Comparison of ENCODE assay signal across 8 mouse cellular contexts in the genomic region with DNA sequence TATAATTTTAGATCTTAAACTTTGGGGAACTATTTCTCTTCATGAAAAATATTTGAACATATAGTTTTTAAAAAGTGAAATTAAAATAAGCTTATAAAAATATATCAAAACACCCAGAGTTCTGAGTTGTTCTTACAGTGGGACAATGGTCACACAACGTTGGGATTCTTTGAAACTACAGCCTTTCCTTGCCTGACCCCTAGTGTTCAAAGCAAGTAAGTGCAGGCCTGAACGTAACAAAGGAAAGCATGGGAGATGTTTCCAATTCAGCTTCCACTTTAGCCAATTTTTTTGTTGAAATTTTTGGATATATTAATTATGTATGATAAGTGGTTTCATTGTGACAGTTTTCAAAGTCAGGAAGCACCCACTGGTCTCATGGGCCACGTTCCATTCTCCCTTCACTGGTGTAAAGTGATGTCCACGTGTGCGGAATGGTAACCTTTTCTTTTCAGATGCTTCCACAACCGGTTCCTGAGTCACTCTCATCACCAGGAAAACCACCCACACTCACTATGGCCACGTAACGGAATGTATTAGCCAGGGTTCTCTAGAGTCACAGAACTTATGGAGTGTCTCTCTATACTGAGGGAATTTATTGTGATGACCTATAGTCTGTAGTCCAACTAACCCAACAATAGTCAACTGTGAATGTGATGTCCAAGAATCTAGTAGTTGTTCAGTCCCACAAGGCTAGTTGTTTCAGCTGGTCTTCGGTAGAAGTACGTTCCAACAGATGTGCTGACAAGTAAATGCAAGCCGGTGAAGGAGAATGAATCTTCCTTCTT.
DNase-seq lines count a peak whose midpoint lies in the region; ATAC-seq and TF ChIP-seq lines count a peak whose summit lies in the region.

No protein-coding gene starts in this region.

- H3K4me2 ChIP-seq in kidney, embryonic 14.5 days (replicated peaks; ENCODE audit: low read depth, low read length) = no peak overlapping the region
- no peak overlapping the region for H3K4me2 ChIP-seq in kidney, embryonic 16.5 days (replicated peaks; ENCODE audit: low read depth, low read length)
- no peak overlapping the region for H3K4me2 ChIP-seq in midbrain, embryonic 11.5 days

- peak; percentile 77 for DNase-seq in brain, embryonic 14.5 days (ENCODE audit: low read depth)
- peak; percentile 83 for DNase-seq in midbrain, embryonic 11.5 days (ENCODE audit: low spot score, missing footprints)
- DNase-seq in spleen, adult 18-20 months = no peak
- no peak for DNase-seq in lung, adult 2 months

- TF ChIP-seq POLR2A in brain, embryonic 14.5 days (IDR thresholded peaks at IDR 0.05; ENCODE audit: borderline replicate concordance, extremely low read depth, insufficient read depth, insufficient read length, poor library complexity, severe bottlenecking) = no peak
- no peak for TF ChIP-seq POLR2A in lung, adult 2 months (IDR thresholded peaks at IDR 0.05; ENCODE audit: borderline replicate concordance, extremely low read depth, low read depth, low read length)

- H3K4me3 ChIP-seq in kidney, embryonic 14.5 days (ENCODE audit: low read length) = no peak overlapping the region
- no peak overlapping the region for H3K4me3 ChIP-seq in kidney, embryonic 16.5 days (ENCODE audit: low read length)
- H3K4me3 ChIP-seq in midbrain, embryonic 11.5 days (ENCODE audit: low read depth, low read length) = no peak overlapping the region
- H3K4me3 ChIP-seq in lung, adult 2 months (replicated peaks; ENCODE audit: extremely low read depth, low read depth, low read length) = no peak overlapping the region

- 0 out of 2 replicates have a peak, but pooled peaks have one; percentile 39 for ATAC-seq in kidney, embryonic 14.5 days (ENCODE audit: low FRiP score, low TSS enrichment)
- ATAC-seq in kidney, embryonic 16.5 days (ENCODE audit: low FRiP score, low TSS enrichment) = no peak
- peak; percentile 57 for ATAC-seq in CD4-positive, CD25-positive, alpha-beta regulatory T cell, adult 4 months
- ATAC-seq in hematopoietic stem cell, adult 5-6 weeks (replicated peaks in 1 of 2; ENCODE audit: insufficient read depth in 1 of 2, low FRiP score in 2 of 2, low TSS enrichment in 1 of 2, low read depth in 1 of 2, poor library complexity in 2 of 2, severe bottlenecking in 2 of 2) = peak; percentile 73 to 81; a peak in 3 of 4 replicates
- peak; percentile 75 for ATAC-seq in midbrain, embryonic 11.5 days (ENCODE audit: low FRiP score)

- no peaks in the 10 kb centered on the region for H3K9me3 ChIP-seq in kidney, embryonic 14.5 days (ENCODE audit: control insufficient read depth, low read length)
- no peaks in the 10 kb centered on the region for H3K9me3 ChIP-seq in kidney, embryonic 16.5 days (ENCODE audit: low read length)
- H3K9me3 ChIP-seq in midbrain, embryonic 11.5 days (ENCODE audit: control insufficient read depth, low read length) = no peaks in the 10 kb centered on the region

- WGBS in kidney, embryonic 14.5 days = 71% methylated on average over 11 of the region's 11 CpGs
- 69% methylated on average over 11 of the region's 11 CpGs for WGBS in kidney, embryonic 16.5 days
- WGBS in midbrain, embryonic 11.5 days = 67% methylated on average over 11 of the region's 11 CpGs
- 63% methylated on average over 11 of the region's 11 CpGs for WGBS in lung, adult 2 months

- TF ChIP-seq CTCF in brain, embryonic 14.5 days (IDR thresholded peaks at IDR 0.05; ENCODE audit: borderline replicate concordance, extremely low read depth, insufficient read depth, insufficient read length) = peak; percentile 86; the same call in 1 of the 2 replicates
- no peak for TF ChIP-seq CTCF in lung, adult 2 months (IDR thresholded peaks at IDR 0.05; ENCODE audit: insufficient read depth, low read length)

- no peak overlapping the region for H3K27ac ChIP-seq in kidney, embryonic 14.5 days (ENCODE audit: low read depth, low read length)
- no peak overlapping the region for H3K27ac ChIP-seq in kidney, embryonic 16.5 days (ENCODE audit: low read length)
- H3K27ac ChIP-seq in midbrain, embryonic 11.5 days (ENCODE audit: low read depth, low read length) = no peak overlapping the region

- H3K4me1 ChIP-seq in kidney, embryonic 14.5 days (ENCODE audit: control insufficient read depth, insufficient read depth, low read length) = no peaks in the 10 kb centered on the region
- no peaks in the 10 kb centered on the region for H3K4me1 ChIP-seq in kidney, embryonic 16.5 days (ENCODE audit: insufficient read depth, low read length)
- no peaks in the 10 kb centered on the region for H3K4me1 ChIP-seq in midbrain, embryonic 11.5 days (ENCODE audit: control insufficient read depth, insufficient read depth, low read length)
- no peaks in the 10 kb centered on the region for H3K4me1 ChIP-seq in lung, adult 2 months (ENCODE audit: control insufficient read depth, insufficient read depth, low read length)

- no peak overlapping the region for H3K9ac ChIP-seq in kidney, embryonic 14.5 days (ENCODE audit: low read depth, low read length)
- H3K9ac ChIP-seq in kidney, embryonic 16.5 days (replicated peaks; ENCODE audit: low read length) = no peak overlapping the region
- H3K9ac ChIP-seq in midbrain, embryonic 11.5 days (ENCODE audit: low read length) = no peak overlapping the region

- no peaks in the 10 kb centered on the region for H3K27me3 ChIP-seq in kidney, embryonic 14.5 days (ENCODE audit: control insufficient read depth, insufficient read depth, low read length)
- H3K27me3 ChIP-seq in kidney, embryonic 16.5 days (ENCODE audit: insufficient read depth, low read length) = no peaks in the 10 kb centered on the region
- H3K27me3 ChIP-seq in midbrain, embryonic 11.5 days (ENCODE audit: control insufficient read depth, insufficient read depth, low read length) = no peaks in the 10 kb centered on the region

- no peaks in the 10 kb centered on the region for H3K36me3 ChIP-seq in kidney, embryonic 14.5 days (ENCODE audit: control insufficient read depth, insufficient read depth, low read length)
- no peaks in the 10 kb centered on the region for H3K36me3 ChIP-seq in kidney, embryonic 16.5 days (ENCODE audit: insufficient read depth, low read length)
- H3K36me3 ChIP-seq in midbrain, embryonic 11.5 days (ENCODE audit: control insufficient read depth, insufficient read depth, low read length) = no peaks in the 10 kb centered on the region

Comparison
In these comparisons a context has a peak if more than half of its experiments do, and no peak if none do; other contexts are left out.
1. DNase-seq: peak in brain, embryonic 14.5 days (single experiment) and midbrain, embryonic 11.5 days (single experiment); none in spleen, adult 18-20 months (0 of 2) and lung, adult 2 months (single experiment).